Mouse (Mus musculus): ENCODE measurements at regions not wholly inside any gene's neighbourhood (a gene's known extent, or its start where the extent isn't known, plus 50 kb on each side); places are given as distances from the start of the nearest gene placed in this dataset.

GRCm38 (mm10) chr1:24832246-24832645, 153.8 kb downstream of the Lmbrd1 start:
- DNase-seq: no peak

- no peak for DNase-seq
Observed at GRCm38 (mm10) chr1:24866877-24867276, 188.4 kb downstream of the Lmbrd1 start.

- no peak for DNase-seq
Observed at GRCm38 (mm10) chr1:24869772-24870171, 191.3 kb downstream of the Lmbrd1 start.

GRCm38 (mm10) chr1:24870685-24871417, 192.4 kb downstream of the Lmbrd1 start:
- no peak for DNase-seq

- no peak for DNase-seq
Observed at GRCm38 (mm10) chr1:24877014-24877413, 198.6 kb downstream of the Lmbrd1 start.

GRCm38 (mm10) chr1:24883638-24884037, 205.2 kb downstream of the Lmbrd1 start:
- DNase-seq: no peak

- peak in 1 of 2 experiments; percentile 4 for DNase-seq
Observed at GRCm38 (mm10) chr1:24901278-24901677, 222.8 kb downstream of the Lmbrd1 start.

- no peak for DNase-seq
Observed at GRCm38 (mm10) chr1:24938303-24939263, 260.2 kb downstream of the Lmbrd1 start.

GRCm38 (mm10) chr1:24942757-24943296, 264.4 kb downstream of the Lmbrd1 start:
- no peak for DNase-seq

GRCm38 (mm10) chr1:24943451-24943850, 265.0 kb downstream of the Lmbrd1 start:
- no peak for DNase-seq

- no peak for DNase-seq
Observed at GRCm38 (mm10) chr1:24972681-24973080, 294.3 kb downstream of the Lmbrd1 start.

- no peak for DNase-seq
Observed at GRCm38 (mm10) chr1:25008456-25009169, 330.2 kb downstream of the Lmbrd1 start.

- DNase-seq: no peak
Observed at GRCm38 (mm10) chr1:25012754-25013153, 334.3 kb downstream of the Lmbrd1 start.

Measured in spleen, adult 18-20 months (tissue).